Mouse (Mus musculus): ENCODE data around the gene Tmem203. TPM values are rescaled to one million over a fixed set of nuclear protein-coding genes. Genes with fewer than 3 reads are reported as not detected.

The Tmem203 gene
- total and polyA plus RNA-seq, 3 experiments: 21.2 to 28.3 (median 21.5) TPM

DNA sequence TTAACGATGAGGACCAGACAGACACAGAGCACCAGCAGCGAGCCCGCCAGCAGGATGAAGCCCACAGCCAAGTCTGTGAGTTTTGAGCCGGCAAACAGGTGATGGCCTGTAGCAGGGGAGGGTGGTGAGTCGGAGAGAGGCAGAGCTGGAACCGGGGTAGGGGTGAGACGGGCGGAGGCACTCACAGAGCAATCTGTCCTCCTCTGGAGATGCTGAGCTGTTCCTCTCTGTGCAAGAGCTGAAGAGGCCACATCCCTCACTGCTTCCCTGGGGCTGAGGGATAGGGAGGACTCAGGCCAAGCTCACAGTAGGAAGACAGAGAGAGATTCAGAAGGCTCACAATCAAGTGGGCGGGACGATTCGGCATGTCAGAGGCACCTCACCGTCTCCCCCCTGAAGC lies 24.2 kb upstream of the Tmem203 start:
- Histone ChIP-seq H3K4me1 (ENCODE audit: control insufficient read depth in 1 of 2, insufficient read depth in 2 of 2) (peaks cover 6 to 21% of the 10 kb centered on the region in 2 experiments), H3K9ac (ENCODE audit: insufficient read depth, low read depth) (no peak overlapping the region)
- dilution Hi-C loops (cut with MboI; ENCODE audit: extremely low pct_ligation_motif_present, extremely low pct_unique_long_range_greater_than_20kb, low sequenced_read_pairs): no loop called here

DNA sequence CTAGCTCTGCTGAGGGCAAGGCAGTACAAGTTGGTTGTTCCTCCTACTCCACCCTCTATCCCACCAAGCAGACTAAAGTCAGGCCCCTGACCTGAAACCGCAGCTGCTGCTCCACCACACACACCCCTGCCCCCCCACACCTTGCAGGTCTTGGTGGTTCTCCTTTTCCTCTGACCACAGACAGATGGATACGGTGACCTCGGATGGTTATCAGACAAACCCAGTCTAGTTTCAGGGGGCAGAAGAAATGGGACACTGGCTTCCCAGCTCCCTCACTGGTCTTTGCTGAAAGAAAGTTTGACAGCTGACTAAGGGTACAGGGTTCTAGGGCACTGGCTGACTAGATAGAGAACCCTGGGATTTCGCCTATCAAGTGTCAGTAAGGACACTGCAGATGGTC lies 21.8 kb upstream of the Tmem203 start:
- Histone ChIP-seq H3K4me2 (ENCODE audit: insufficient read depth, low read depth, poor library complexity, severe bottlenecking) (no peak overlapping the region), H3K36me3 (replicated peaks in 1 of 2; ENCODE audit: control insufficient read depth in 1 of 2, insufficient read depth in 1 of 2, low read length in 1 of 2) (no peaks in the 10 kb centered on the region), H3K9me3 (replicated peaks; ENCODE audit: low read length) (no peaks in the 10 kb centered on the region), H3K27ac (ENCODE audit: insufficient read depth, low read depth) (no peak overlapping the region), H3K9ac (ENCODE audit: insufficient read depth, low read depth) (no peak overlapping the region), H3K79me2 (replicated peaks; ENCODE audit: control insufficient read depth, extremely low read depth, insufficient read depth, poor library complexity, severe bottlenecking) (no peaks in the 10 kb centered on the region), H3K27me3 (replicated peaks) (peaks cover 93% of the 10 kb centered on the region), H3K4me1 (ENCODE audit: control insufficient read depth in 1 of 2, insufficient read depth in 2 of 2) (peaks cover 4 to 10% of the 10 kb centered on the region in 2 experiments), H3K4me3 (replicated peaks in 1 of 3; ENCODE audit: low read depth in 2 of 3, low read length in 2 of 3, poor library complexity in 1 of 3) (no peak overlapping the region)
- dilution Hi-C loops (cut with MboI; ENCODE audit: extremely low pct_ligation_motif_present, extremely low pct_unique_long_range_greater_than_20kb, low sequenced_read_pairs): no loop called here
- no peak for DNase-seq (ENCODE audit: extremely low read depth)
- TF ChIP-seq ZNF384 (IDR thresholded peaks at IDR 0.05; ENCODE audit: low read depth, low read length): no peak
- no peak for TF ChIP-seq POLR2AphosphoS2 (IDR thresholded peaks at IDR 0.05; ENCODE audit: low read depth, low read length)
- no peak for TF ChIP-seq MXI1 (IDR thresholded peaks at IDR 0.05; ENCODE audit: low read depth, low read length)
- no peak for TF ChIP-seq IRF4 (IDR thresholded peaks at IDR 0.05; ENCODE audit: low read depth, low read length)
- no peak for TF ChIP-seq SIN3A (IDR thresholded peaks at IDR 0.05; ENCODE audit: low read length)
- TF ChIP-seq HCFC1 (IDR thresholded peaks at IDR 0.05; ENCODE audit: low read depth, low read length): no peak
- no peak for TF ChIP-seq MAFK (IDR thresholded peaks at IDR 0.05; ENCODE audit: insufficient replicate concordance, low read length)
- no peak for TF ChIP-seq MEF2A (IDR thresholded peaks at IDR 0.05; ENCODE audit: borderline replicate concordance, low read depth, low read length)
- TF ChIP-seq MYC (IDR thresholded peaks at IDR 0.05; ENCODE audit: low read depth, low read length): no peak
- TF ChIP-seq NELFE (IDR thresholded peaks at IDR 0.05; ENCODE audit: low read depth, low read length): no peak
- no peak for TF ChIP-seq ZKSCAN1 (IDR thresholded peaks at IDR 0.05; ENCODE audit: borderline replicate concordance, low read depth, low read length)
- no peak for TF ChIP-seq USF1 (IDR thresholded peaks at IDR 0.05; ENCODE audit: low read depth, low read length)
- in situ Hi-C loops (cut with MboI; ENCODE audit: low pct_ligation_motif_present, low pct_unique_long_range_greater_than_20kb, low sequenced_read_pairs): no loop called here

More for the DNA sequence above, 24.2 kb upstream of the Tmem203 start:
- Histone ChIP-seq H3K27ac (ENCODE audit: insufficient read depth, low read depth) (no peak overlapping the region), H3K9me3 (replicated peaks; ENCODE audit: low read length) (no peaks in the 10 kb centered on the region), H3K4me2 (ENCODE audit: insufficient read depth, low read depth, poor library complexity, severe bottlenecking) (no peak overlapping the region), H3K4me3 (replicated peaks in 1 of 3; ENCODE audit: low read depth in 2 of 3, low read length in 2 of 3, poor library complexity in 1 of 3) (no peak overlapping the region), H3K27me3 (replicated peaks) (peaks cover 70% of the 10 kb centered on the region), H3K79me2 (replicated peaks; ENCODE audit: control insufficient read depth, extremely low read depth, insufficient read depth, poor library complexity, severe bottlenecking) (no peaks in the 10 kb centered on the region), H3K36me3 (replicated peaks in 1 of 2; ENCODE audit: control insufficient read depth in 1 of 2, insufficient read depth in 1 of 2, low read length in 1 of 2) (no peaks in the 10 kb centered on the region)
- no peak for TF ChIP-seq IRF4 (IDR thresholded peaks at IDR 0.05; ENCODE audit: low read depth, low read length)
- TF ChIP-seq RCOR1 (conservative IDR thresholded peaks at IDR 0.05; ENCODE audit: low read depth, low read length): no peak
- TF ChIP-seq EP300 (IDR thresholded peaks at IDR 0.05; ENCODE audit: low read length): no peak
- no peak for TF ChIP-seq ZMIZ1 (IDR thresholded peaks at IDR 0.05; ENCODE audit: low read depth, low read length)
- TF ChIP-seq MEF2A (IDR thresholded peaks at IDR 0.05; ENCODE audit: borderline replicate concordance, low read depth, low read length): no peak
- TF ChIP-seq MAZ (IDR thresholded peaks at IDR 0.05; ENCODE audit: low read depth, low read length): no peak
- no peak for TF ChIP-seq ZKSCAN1 (IDR thresholded peaks at IDR 0.05; ENCODE audit: borderline replicate concordance, low read depth, low read length)
- TF ChIP-seq POLR2AphosphoS2 (IDR thresholded peaks at IDR 0.05; ENCODE audit: low read depth, low read length): no peak
- TF ChIP-seq UBTF (IDR thresholded peaks at IDR 0.05; ENCODE audit: low read depth, low read length): no peak
- no peak for TF ChIP-seq SIN3A (IDR thresholded peaks at IDR 0.05; ENCODE audit: low read length)
- TF ChIP-seq ETS1 (conservative IDR thresholded peaks at IDR 0.05; ENCODE audit: low read depth, low read length): no peak
- no peak for TF ChIP-seq MAFK (IDR thresholded peaks at IDR 0.05; ENCODE audit: insufficient replicate concordance, low read length)
- TF ChIP-seq ZC3H11A (IDR thresholded peaks at IDR 0.05; ENCODE audit: low read depth, low read length): no peak
- no peak for TF ChIP-seq POLR2A (IDR thresholded peaks at IDR 0.05; ENCODE audit: low read depth, low read length)
- no peak for TF ChIP-seq TCF12 (IDR thresholded peaks at IDR 0.05; ENCODE audit: low read depth, low read length)
- in situ Hi-C loops (cut with MboI; ENCODE audit: low pct_ligation_motif_present, low pct_unique_long_range_greater_than_20kb, low sequenced_read_pairs): no loop called here
- DNase-seq (ENCODE audit: extremely low read depth): no peak
